Mouse (Mus musculus) lung, postnatal 10 days (tissue): ENCODE results near the gene Usp22.
A peak's percentile ranks its signal among the peaks of the same experiment; 100 is the strongest.
"Not testable (repeated sequence)": the region's sequence is repeated elsewhere in the genome, so short reads cannot be mapped to it uniquely, and the experiment has no call there.

Source experiments
- DNase-seq: peaks from one replicate; pipeline ENCODE4 v3.0.0; 2021

Gene Usp22

GRCm38 (mm10) chr11:61174821-61175658 lies at the start of gene Usp22:
Gene Usp22 (minus strand): TSS chr11:61175055.
- DNase-seq: peak; percentile 100

DNA sequence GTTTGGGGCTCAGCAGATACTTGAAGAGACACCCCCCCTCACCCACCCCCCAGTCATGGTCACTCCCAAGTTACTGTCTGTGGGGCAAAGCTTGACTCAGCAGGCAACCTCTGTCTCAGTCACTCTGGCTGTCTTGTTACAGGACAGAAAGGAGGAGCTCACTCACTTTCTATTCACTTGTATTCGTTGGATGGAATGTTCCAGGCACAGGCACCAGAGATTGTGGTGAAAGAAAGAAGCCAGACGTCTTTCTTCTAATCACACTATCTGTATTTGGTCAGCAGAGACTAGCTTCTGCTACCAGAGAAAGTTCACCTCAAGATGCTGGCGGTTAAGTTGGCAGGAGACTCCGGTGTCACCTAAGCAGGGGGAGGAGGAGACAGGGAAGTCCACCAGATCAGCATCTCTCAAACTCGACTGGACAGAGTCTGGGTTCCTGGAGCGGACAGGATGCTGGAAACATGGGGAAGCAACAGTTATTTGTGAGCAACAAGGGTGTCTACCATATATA lies 49.4 kb upstream of the Usp22 start:
- no peak for DNase-seq

DNA sequence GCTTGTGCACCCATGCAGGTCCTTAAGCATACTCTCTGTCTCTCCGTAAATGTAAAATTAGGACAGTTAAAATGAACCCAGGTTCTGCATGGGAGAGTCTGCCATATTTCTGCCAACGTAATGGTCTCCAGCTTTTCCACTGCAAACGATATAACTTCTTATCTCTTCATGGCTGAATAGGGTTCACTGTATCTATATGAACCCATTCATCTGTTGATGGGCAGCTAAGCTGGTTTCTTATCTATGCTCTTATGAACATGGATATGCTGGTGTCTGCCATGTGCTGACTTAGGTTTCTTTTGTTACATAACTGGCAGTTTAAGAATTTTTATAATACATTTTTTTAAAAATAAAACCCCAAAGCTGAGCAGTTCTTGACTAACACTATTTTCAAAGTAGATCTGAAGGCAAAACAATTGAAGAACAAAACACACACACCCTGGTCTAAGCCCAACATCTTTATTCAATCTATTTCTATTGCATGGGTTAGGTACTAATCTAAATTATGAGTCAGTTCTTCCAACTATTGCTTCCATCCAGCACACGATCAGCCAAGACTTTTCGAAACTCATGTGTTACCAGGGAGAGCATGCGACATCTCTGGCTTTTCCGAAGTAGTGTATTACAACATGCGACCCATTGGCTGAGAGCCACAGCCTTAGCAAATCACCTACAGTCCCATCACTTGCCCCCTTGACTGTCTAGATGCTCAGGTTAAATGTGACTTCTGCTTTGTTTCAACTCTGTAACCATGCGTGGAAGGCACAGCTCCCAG lies 48.3 kb upstream of the Usp22 start:
- DNase-seq: no peak

DNA sequence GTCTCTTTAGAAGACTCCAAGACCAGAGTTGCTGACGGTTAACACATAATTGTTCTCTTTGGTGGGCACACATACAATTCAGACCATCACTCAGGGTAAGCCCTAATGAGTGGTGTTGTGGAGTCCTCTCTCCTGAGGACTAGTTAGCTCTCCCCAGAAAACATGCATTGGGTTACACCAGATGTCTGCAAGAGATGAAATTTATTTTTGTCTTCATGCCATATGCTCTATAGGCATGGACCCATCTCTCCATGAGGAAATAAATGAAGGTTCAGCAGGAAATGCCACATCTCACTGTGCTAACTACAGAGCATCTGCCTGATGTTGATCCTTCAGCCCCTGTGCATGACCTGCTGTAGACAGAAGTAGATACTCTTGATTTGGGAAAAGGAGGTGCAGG lies 47.2 kb upstream of the Usp22 start:
- no peak for DNase-seq

- peak; percentile 36 for DNase-seq
Observed at GRCm38 (mm10) chr11:61220156-61220881, 45.5 kb upstream of the Usp22 start.

DNA sequence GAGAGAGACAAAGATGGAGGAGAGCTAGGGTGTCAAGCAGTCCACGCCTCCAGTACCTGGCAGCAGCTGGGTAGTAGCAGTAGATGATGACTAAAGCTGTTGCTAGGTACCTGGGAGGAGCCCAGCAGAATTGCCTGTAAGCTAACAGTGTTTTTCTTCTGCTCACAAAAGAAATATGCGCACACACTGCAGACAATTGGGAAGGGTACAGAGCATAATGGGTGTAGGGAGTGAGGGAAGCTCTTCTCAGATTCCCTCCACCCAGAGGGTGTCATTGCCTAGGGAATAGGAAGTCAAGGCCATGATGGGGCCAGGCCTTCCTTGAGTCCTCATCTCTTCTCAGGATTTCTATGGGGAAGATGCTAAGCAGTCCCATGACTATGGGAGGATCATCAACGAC lies 41.1 kb upstream of the Usp22 start:
- DNase-seq: no peak

GRCm38 (mm10) chr11:61212102-61212501 lies 37.2 kb upstream of the Usp22 start:
- peak; percentile 32 for DNase-seq

GRCm38 (mm10) chr11:61208316-61208715 lies 33.5 kb upstream of the Usp22 start:
- DNase-seq: peak; percentile 24

GRCm38 (mm10) chr11:61207487-61208246 lies 32.8 kb upstream of the Usp22 start, which contains the start of gene Aldh3a1:
Gene Aldh3a1 (plus strand): TSS chr11:61207537.
- no peak for DNase-seq

GRCm38 (mm10) chr11:61206136-61206535 lies 31.3 kb upstream of the Usp22 start:
- no peak for DNase-seq

- DNase-seq: no peak
Observed at GRCm38 (mm10) chr11:61205167-61205950, 30.5 kb upstream of the Usp22 start.

DNA sequence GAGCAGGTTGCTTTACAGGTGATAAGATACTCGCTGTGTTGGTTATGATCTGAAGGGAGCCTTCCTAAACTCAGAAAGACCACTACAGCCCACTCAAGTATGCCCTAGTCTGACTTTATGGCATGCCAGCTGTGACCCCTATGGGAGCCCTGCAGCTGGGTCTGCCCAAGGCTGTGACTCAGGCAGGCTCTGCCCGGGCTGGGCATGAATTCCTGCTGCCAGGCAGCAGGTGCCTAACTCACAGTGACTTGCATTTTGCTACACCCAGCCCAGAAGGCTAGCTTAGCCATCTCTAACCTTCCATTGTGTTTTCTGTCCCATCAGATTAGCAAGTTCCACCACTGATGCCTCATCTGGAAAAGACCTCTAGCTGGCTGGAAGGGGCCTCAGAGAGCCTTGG lies 28.0 kb upstream of the Usp22 start:
- DNase-seq: no peak

GRCm38 (mm10) chr11:61202186-61202585 lies 27.3 kb upstream of the Usp22 start:
- no peak for DNase-seq

- no peak for DNase-seq
Observed at GRCm38 (mm10) chr11:61199620-61200362, 24.9 kb upstream of the Usp22 start.

GRCm38 (mm10) chr11:61197935-61198334 lies 23.1 kb upstream of the Usp22 start:
- no peak for DNase-seq

- DNase-seq: no peak
Observed at GRCm38 (mm10) chr11:61196616-61197353, 21.9 kb upstream of the Usp22 start.

DNA sequence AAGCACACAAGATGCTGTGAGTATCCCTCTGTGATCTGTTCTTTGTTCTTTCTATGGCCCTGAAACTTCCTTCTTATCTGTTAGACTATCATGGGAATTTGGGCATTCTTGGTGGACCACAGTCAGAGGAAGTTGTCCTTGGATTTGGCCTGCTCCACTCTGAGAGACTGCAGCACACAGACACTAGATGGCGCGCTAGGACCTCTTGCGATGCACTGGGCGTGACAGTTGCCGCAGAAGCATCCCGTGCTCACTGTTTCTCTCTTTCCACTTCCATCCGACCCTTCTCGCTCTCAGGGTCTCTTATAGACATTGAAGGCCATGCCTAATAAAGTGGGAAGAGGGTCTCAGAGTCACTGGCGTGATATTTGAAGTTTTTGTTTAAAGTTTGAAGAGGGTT lies 18.5 kb upstream of the Usp22 start:
- peak; percentile 91 for DNase-seq

DNA sequence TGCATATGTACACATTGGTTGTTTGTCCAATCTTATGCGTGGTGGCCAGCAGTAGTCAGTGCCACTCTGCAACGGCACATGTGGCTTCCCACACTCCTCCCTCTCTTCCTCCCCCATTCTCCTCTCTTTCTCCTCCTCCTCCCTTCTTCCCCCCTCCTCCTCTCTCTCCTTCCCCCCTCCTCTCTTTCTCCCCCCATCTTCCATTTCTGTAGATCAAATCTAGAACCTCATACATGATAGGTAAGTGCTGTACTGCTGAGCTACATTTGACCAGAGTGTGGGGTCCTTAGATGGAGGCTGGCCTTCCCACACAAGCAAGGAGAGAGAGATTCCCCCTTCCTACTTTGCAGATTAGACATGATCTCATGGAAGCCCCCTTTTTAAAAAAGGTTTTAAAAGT lies 17.9 kb upstream of the Usp22 start:
- DNase-seq: no peak

- DNase-seq: not testable (repeated sequence)
Observed at GRCm38 (mm10) chr11:61192123-61192522, 17.3 kb upstream of the Usp22 start.

GRCm38 (mm10) chr11:61190776-61191175 lies 15.9 kb upstream of the Usp22 start:
- DNase-seq: no peak
